Mouse (Mus musculus) heart, embryonic 10.5 days (tissue): Measurements from ENCODE around the gene Ank3. TPM values are rescaled to one million over a fixed set of nuclear protein-coding genes. Genes with fewer than 3 reads are reported as not detected.

Experiments used
- DNase-seq: peaks from one replicate; pipeline ENCODE4 v3.0.0-alpha.2; 2017; ENCODE audit warnings: low spot score
- H3K27ac ChIP-seq: fragments of 300-500 bp; sonication (generic); 2 replicates; pipeline ENCODE4 v1.5.1; 2016; ENCODE audit warnings: mild to moderate bottlenecking
- H3K27me3 ChIP-seq: fragments of 300-500 bp; sonication (generic); 2 replicates; pipeline ENCODE4 v1.6.1; 2016; ENCODE audit warnings: mild to moderate bottlenecking; ENCODE audit not compliant: poor library complexity, insufficient read depth, severe bottlenecking
- H3K36me3 ChIP-seq: fragments of 300-500 bp; sonication (generic); 2 replicates; pipeline ENCODE4 v1.6.1; 2016; ENCODE audit warnings: mild to moderate bottlenecking, moderate library complexity
- H3K4me1 ChIP-seq: fragments of 300-500 bp; sonication (generic); 2 replicates; pipeline ENCODE4 v1.6.1; 2016; ENCODE audit warnings: mild to moderate bottlenecking
- H3K4me3 ChIP-seq: fragments of 300-500 bp; sonication (generic); 2 replicates; pipeline ENCODE4 v1.5.1; 2016; ENCODE audit warnings: mild to moderate bottlenecking, moderate library complexity
- H3K9me3 ChIP-seq: fragments of 300-500 bp; sonication (generic); 2 replicates; pipeline ENCODE4 v1.6.1; 2016; ENCODE audit warnings: mild to moderate bottlenecking, moderate library complexity
- WGBS: fragments of 180-500 bp; shearing (Covaris S2); methylation state at CpG from one replicate; pipeline ENCODE4 v1.1.7; 2016; 5-methylcytosine and 5-hydroxymethylcytosine counted together
- polyA plus RNA-seq: library from polyadenylated mRNA; unstranded; fragments of >200 nt; fragmentation: Nextera tagmentation; extraction: Ambion mirVana; gene quantifications from 2 replicates; pipeline ENCODE4 v1.2.1, GENCODE M21; 2016

Gene Ank3
- polyA plus RNA-seq, 1 experiment from 2014 or later = 54.8 TPM

- H3K4me3 ChIP-seq = no peak overlapping the region
Observed at GRCm38 (mm10) chr10:69779246-69779645, 380.7 kb downstream of the Ank3 start.

GRCm38 (mm10) chr10:69781491-69781890, 382.9 kb downstream of the Ank3 start:
- Histone ChIP-seq H3K4me3 (no peak overlapping the region), H3K9me3 (no peaks in the 10 kb centered on the region), H3K27ac (no peak overlapping the region), H3K4me1 (peaks cover 48% of the 10 kb centered on the region), H3K36me3 (no peaks in the 10 kb centered on the region), H3K27me3 (no peaks in the 10 kb centered on the region)
- peak; percentile 88 for DNase-seq
- 21% methylated on average over 8 of the region's 8 CpGs for WGBS

More at GRCm38 (mm10) chr10:69779246-69779645, 380.7 kb downstream of the Ank3 start:
- H3K36me3 ChIP-seq = no peaks in the 10 kb centered on the region
- 71% methylated on average over 3 of the region's 3 CpGs for WGBS
- no peak for DNase-seq
- H3K27me3 ChIP-seq = no peaks in the 10 kb centered on the region
- H3K9me3 ChIP-seq = no peaks in the 10 kb centered on the region
- peaks cover 28% of the 10 kb centered on the region for H3K4me1 ChIP-seq
- 0 out of 2 replicates have a peak overlapping the region, but pooled peaks have one; percentile 2 for H3K27ac ChIP-seq

GRCm38 (mm10) chr10:69785235-69785634, 386.7 kb downstream of the Ank3 start:
- H3K27ac ChIP-seq = peak overlapping the region; percentile 89
- peak overlapping the region; percentile 56 for H3K4me3 ChIP-seq
- H3K9me3 ChIP-seq = no peaks in the 10 kb centered on the region
- peaks cover 42% of the 10 kb centered on the region for H3K4me1 ChIP-seq
- WGBS = 4% methylated on average over 7 of the region's 7 CpGs
- H3K27me3 ChIP-seq = no peaks in the 10 kb centered on the region
- peak; percentile 94 for DNase-seq
- H3K36me3 ChIP-seq = no peaks in the 10 kb centered on the region

- 29% methylated on average over 8 of the region's 8 CpGs for WGBS
Observed at GRCm38 (mm10) chr10:69785692-69786091, 387.1 kb downstream of the Ank3 start.

GRCm38 (mm10) chr10:69786220-69786993, 387.8 kb downstream of the Ank3 start:
- Histone ChIP-seq H3K27ac (peak overlapping the region; percentile 89), H3K36me3 (no peaks in the 10 kb centered on the region), H3K4me1 (peaks cover 42% of the 10 kb centered on the region), H3K9me3 (no peaks in the 10 kb centered on the region), H3K27me3 (no peaks in the 10 kb centered on the region), H3K4me3 (peak overlapping the region; percentile 56)
- 32% methylated on average over 13 of the region's 13 CpGs for WGBS
- no peak for DNase-seq

More at GRCm38 (mm10) chr10:69785692-69786091, 387.1 kb downstream of the Ank3 start:
- peak overlapping the region; percentile 56 for H3K4me3 ChIP-seq
- peak; percentile 80 for DNase-seq
- H3K4me1 ChIP-seq = peaks cover 44% of the 10 kb centered on the region
- no peaks in the 10 kb centered on the region for H3K9me3 ChIP-seq
- H3K27ac ChIP-seq = peak overlapping the region; percentile 89
- no peaks in the 10 kb centered on the region for H3K27me3 ChIP-seq
- H3K36me3 ChIP-seq = no peaks in the 10 kb centered on the region

GRCm38 (mm10) chr10:69787379-69787778, 388.8 kb downstream of the Ank3 start:
- 12% methylated on average over 10 of the region's 10 CpGs for WGBS
- no peaks in the 10 kb centered on the region for H3K27me3 ChIP-seq
- H3K27ac ChIP-seq = peak overlapping the region; percentile 89
- H3K36me3 ChIP-seq = no peaks in the 10 kb centered on the region
- H3K9me3 ChIP-seq = no peaks in the 10 kb centered on the region
- no peak for DNase-seq
- peaks cover 41% of the 10 kb centered on the region for H3K4me1 ChIP-seq
- peak overlapping the region; percentile 56 for H3K4me3 ChIP-seq

GRCm38 (mm10) chr10:69790606-69791005, 392.0 kb downstream of the Ank3 start:
- H3K4me3 ChIP-seq = no peak overlapping the region
- 84% methylated on average over 4 of the region's 4 CpGs for WGBS
- no peaks in the 10 kb centered on the region for H3K27me3 ChIP-seq

GRCm38 (mm10) chr10:69791951-69792350, 393.4 kb downstream of the Ank3 start:
- 0 out of 2 replicates have a peak, but pooled peaks cover 2% of the 10 kb centered on the region for H3K9me3 ChIP-seq
- no peak for DNase-seq
- WGBS = 66% methylated on average over 7 of the region's 7 CpGs
- no peaks in the 10 kb centered on the region for H3K27me3 ChIP-seq
- peaks cover 42% of the 10 kb centered on the region for H3K4me1 ChIP-seq
- no peak overlapping the region for H3K27ac ChIP-seq
- H3K4me3 ChIP-seq = no peak overlapping the region
- peaks cover 5% of the 10 kb centered on the region; the same call in 1 of the 2 replicates for H3K36me3 ChIP-seq

More at GRCm38 (mm10) chr10:69790606-69791005, 392.0 kb downstream of the Ank3 start:
- H3K36me3 ChIP-seq = peaks cover 5% of the 10 kb centered on the region; the same call in 1 of the 2 replicates
- H3K4me1 ChIP-seq = peaks cover 35% of the 10 kb centered on the region
- no peak for DNase-seq
- H3K27ac ChIP-seq = no peak overlapping the region
- H3K9me3 ChIP-seq = 0 out of 2 replicates have a peak, but pooled peaks cover 2% of the 10 kb centered on the region

- no peaks in the 10 kb centered on the region for H3K27me3 ChIP-seq
- H3K36me3 ChIP-seq = peaks cover 5% of the 10 kb centered on the region; the same call in 1 of the 2 replicates
- H3K4me3 ChIP-seq = no peak overlapping the region
- 0 out of 2 replicates have a peak, but pooled peaks cover 2% of the 10 kb centered on the region for H3K9me3 ChIP-seq
- H3K27ac ChIP-seq = peak overlapping the region; percentile 47; the same call in 1 of the 2 replicates
- no peak for DNase-seq
- peaks cover 47% of the 10 kb centered on the region for H3K4me1 ChIP-seq
- 87% methylated on average over 9 of the region's 9 CpGs for WGBS
Observed at GRCm38 (mm10) chr10:69792400-69792799, 393.8 kb downstream of the Ank3 start.

- H3K4me1 ChIP-seq = peaks cover 53% of the 10 kb centered on the region
- H3K27me3 ChIP-seq = no peaks in the 10 kb centered on the region
- H3K9me3 ChIP-seq = 0 out of 2 replicates have a peak, but pooled peaks cover 2% of the 10 kb centered on the region
- H3K27ac ChIP-seq = 0 out of 2 replicates have a peak overlapping the region, but pooled peaks have one; percentile 47
- H3K36me3 ChIP-seq = peaks cover 5% of the 10 kb centered on the region; the same call in 1 of the 2 replicates
- H3K4me3 ChIP-seq = no peak overlapping the region
- peak; percentile 80 for DNase-seq
- 36% methylated on average over 9 of the region's 9 CpGs for WGBS
Observed at GRCm38 (mm10) chr10:69793079-69793478, 394.5 kb downstream of the Ank3 start.

GRCm38 (mm10) chr10:69795656-69796055, 397.1 kb downstream of the Ank3 start:
- Histone ChIP-seq H3K4me3 (no peak overlapping the region), H3K4me1 (peaks cover 53% of the 10 kb centered on the region), H3K27me3 (no peaks in the 10 kb centered on the region), H3K36me3 (peaks cover 5% of the 10 kb centered on the region; the same call in 1 of the 2 replicates), H3K9me3 (0 out of 2 replicates have a peak, but pooled peaks cover 2% of the 10 kb centered on the region), H3K27ac (0 out of 2 replicates have a peak overlapping the region, but pooled peaks have one; percentile 29)
- WGBS = 60% methylated on average over 3 of the region's 3 CpGs
- no peak for DNase-seq

GRCm38 (mm10) chr10:69796421-69796886, 397.9 kb downstream of the Ank3 start:
- Histone ChIP-seq H3K27ac (peak overlapping the region; percentile 33; the same call in 1 of the 2 replicates), H3K4me1 (peaks cover 53% of the 10 kb centered on the region), H3K9me3 (0 out of 2 replicates have a peak, but pooled peaks cover 2% of the 10 kb centered on the region), H3K4me3 (no peak overlapping the region), H3K27me3 (no peaks in the 10 kb centered on the region), H3K36me3 (peaks cover 5% of the 10 kb centered on the region; the same call in 1 of the 2 replicates)
- no peak for DNase-seq
- 41% methylated on average over 8 of the region's 8 CpGs for WGBS
